Mouse (Mus musculus) lung, embryonic 15.5 days (tissue): ENCODE measurements at regions not wholly inside any gene's neighbourhood (a gene's known extent, or its start where the extent isn't known, plus 50 kb on each side); places are given as distances from the start of the nearest gene placed in this dataset.

Source experiments
- ATAC-seq: fragments of 200-750 bp; cut with Nextera tagmentation; 2 replicates; pipeline ENCODE4 v1.8.0; 2017; ENCODE audit warnings: moderate number of reproducible peaks, borderline replicate concordance; ENCODE audit not compliant: low FRiP score, low TSS enrichment; ENCODE audit errors: extremely low read depth
- H3K27ac ChIP-seq: fragments of 300-500 bp; sonication (generic); 2 replicates; pipeline ENCODE4 v1.5.1; 2015; ENCODE audit warnings: moderate library complexity, mild to moderate bottlenecking, inconsistent platforms
- H3K27me3 ChIP-seq: fragments of 300-500 bp; sonication (generic); 2 replicates; pipeline ENCODE4 v1.6.1; 2015; ENCODE audit warnings: inconsistent platforms
- H3K36me3 ChIP-seq: fragments of 300-500 bp; sonication (generic); 2 replicates; pipeline ENCODE4 v1.6.1; 2015; ENCODE audit warnings: inconsistent platforms
- H3K4me1 ChIP-seq: fragments of 300-500 bp; sonication (generic); 2 replicates; pipeline ENCODE4 v1.6.1; 2015; ENCODE audit warnings: inconsistent platforms
- H3K4me2 ChIP-seq: fragments of 300-500 bp; sonication (generic); 2 replicates; pipeline ENCODE4 v1.6.1; 2015; ENCODE audit warnings: inconsistent platforms, mild to moderate bottlenecking, moderate library complexity
- H3K4me3 ChIP-seq: fragments of 300-500 bp; sonication (generic); 2 replicates; pipeline ENCODE4 v1.5.1; 2015; ENCODE audit warnings: mild to moderate bottlenecking, inconsistent platforms
- H3K9ac ChIP-seq: fragments of 300-500 bp; sonication (generic); 2 replicates; pipeline ENCODE4 v1.6.1; 2015; ENCODE audit warnings: inconsistent platforms
- H3K9me3 ChIP-seq: fragments of 300-500 bp; sonication (generic); 2 replicates; pipeline ENCODE4 v1.6.1; 2016; ENCODE audit warnings: inconsistent platforms
- WGBS: fragments of 180-500 bp; shearing (Covaris S2); methylation state at CpG from one replicate; pipeline ENCODE4 v1.1.7; 2015; 5-methylcytosine and 5-hydroxymethylcytosine counted together

DNA sequence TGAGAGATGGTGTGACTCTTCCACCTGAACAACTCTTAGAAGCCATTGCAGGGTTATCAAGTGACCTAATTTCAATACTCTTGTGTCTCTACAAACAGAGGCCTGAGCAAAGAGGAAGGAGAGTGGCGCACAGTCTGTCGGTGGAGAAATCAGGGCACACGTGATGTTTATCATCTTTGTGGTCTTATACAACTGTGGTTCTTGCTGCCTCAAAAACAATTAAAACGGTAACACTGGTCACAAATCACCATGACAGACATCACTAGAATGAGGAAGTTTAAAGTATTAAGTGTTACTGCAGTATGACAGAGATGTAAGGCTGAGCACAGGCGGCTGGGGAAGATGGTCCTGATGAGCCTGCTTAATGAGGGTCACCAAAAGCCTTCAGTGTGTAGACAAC lies 73.6 kb downstream of the Sdc1 start:
- whole genome bisulfite sequencing = 48% methylated on average over 5 of the region's 5 CpGs
- Histone ChIP-seq H3K9ac (no peak overlapping the region), H3K36me3 (no peaks in the 10 kb centered on the region), H3K4me2 (no peak overlapping the region), H3K4me3 (no peak overlapping the region), H3K9me3 (no peaks in the 10 kb centered on the region), H3K27ac (no peak overlapping the region), H3K4me1 (peaks cover 14% of the 10 kb centered on the region), H3K27me3 (no peaks in the 10 kb centered on the region)
- no peak for ATAC-seq

GRCm38 (mm10) chr12:8845443-8845842 lies 74.3 kb downstream of the Sdc1 start:
- ATAC-seq = no peak
- Histone ChIP-seq H3K9ac (no peak overlapping the region), H3K4me3 (no peak overlapping the region), H3K27ac (no peak overlapping the region), H3K27me3 (no peaks in the 10 kb centered on the region), H3K36me3 (no peaks in the 10 kb centered on the region), H3K9me3 (no peaks in the 10 kb centered on the region), H3K4me2 (no peak overlapping the region), H3K4me1 (peaks cover 14% of the 10 kb centered on the region)
- WGBS = 85% methylated on average over 8 of the region's 8 CpGs

DNA sequence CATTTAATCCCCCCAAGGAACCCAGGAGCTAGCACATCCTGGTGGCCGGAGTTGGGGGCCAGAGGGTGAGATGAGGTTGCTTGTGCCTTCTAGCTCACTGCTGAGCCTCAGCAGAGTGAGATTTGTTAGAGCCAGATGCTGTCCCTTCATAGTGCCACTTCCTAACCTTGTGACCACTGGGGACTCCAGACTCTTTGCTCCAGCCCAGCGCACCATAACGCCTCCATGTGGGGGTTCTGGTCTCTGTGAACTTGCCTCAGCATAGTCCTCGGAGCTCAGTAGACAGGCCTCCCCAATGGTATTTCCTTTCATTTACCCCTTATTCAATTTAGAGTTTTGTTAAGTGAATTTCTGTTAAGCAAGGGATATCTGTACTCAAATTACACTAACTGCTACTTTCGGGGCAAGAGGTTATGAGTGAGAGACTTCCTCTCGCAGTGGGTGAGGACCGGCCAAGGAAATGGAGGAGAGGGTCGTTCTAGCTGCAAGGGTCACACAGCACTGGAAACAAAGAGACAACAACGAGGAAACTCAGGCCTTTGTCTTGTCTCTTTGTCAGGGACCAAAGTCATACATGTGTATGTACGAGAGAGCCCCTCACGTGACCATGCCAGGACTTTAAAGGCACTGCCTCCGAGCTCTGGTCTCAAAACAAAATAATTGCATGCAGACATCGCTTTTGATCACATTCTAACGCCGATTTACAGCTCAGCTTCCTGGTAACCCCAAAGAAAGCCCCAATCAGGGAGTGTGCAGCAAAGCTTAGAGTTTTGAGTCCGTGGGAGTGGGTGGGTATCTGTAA lies 74.8 kb upstream of the Laptm4a start:
- no peak for ATAC-seq
- Histone ChIP-seq H3K27me3 (no peaks in the 10 kb centered on the region), H3K4me1 (peaks cover 14% of the 10 kb centered on the region), H3K4me3 (no peak overlapping the region), H3K27ac (peak overlapping the region; percentile 37), H3K36me3 (no peaks in the 10 kb centered on the region), H3K4me2 (no peak overlapping the region), H3K9ac (no peak overlapping the region), H3K9me3 (no peaks in the 10 kb centered on the region)
- WGBS = 46% methylated on average over 16 of the region's 16 CpGs

GRCm38 (mm10) chr12:8847227-8847857 lies 74.1 kb upstream of the Laptm4a start:
- Histone ChIP-seq H3K9ac (no peak overlapping the region), H3K36me3 (no peaks in the 10 kb centered on the region), H3K4me2 (no peak overlapping the region), H3K27ac (peak overlapping the region; percentile 37), H3K4me3 (no peak overlapping the region), H3K27me3 (no peaks in the 10 kb centered on the region), H3K9me3 (no peaks in the 10 kb centered on the region), H3K4me1 (peaks cover 14% of the 10 kb centered on the region)
- ATAC-seq = peak; percentile 64; the same call in 1 of the 2 replicates
- 64% methylated on average over 10 of the region's 10 CpGs for WGBS

DNA sequence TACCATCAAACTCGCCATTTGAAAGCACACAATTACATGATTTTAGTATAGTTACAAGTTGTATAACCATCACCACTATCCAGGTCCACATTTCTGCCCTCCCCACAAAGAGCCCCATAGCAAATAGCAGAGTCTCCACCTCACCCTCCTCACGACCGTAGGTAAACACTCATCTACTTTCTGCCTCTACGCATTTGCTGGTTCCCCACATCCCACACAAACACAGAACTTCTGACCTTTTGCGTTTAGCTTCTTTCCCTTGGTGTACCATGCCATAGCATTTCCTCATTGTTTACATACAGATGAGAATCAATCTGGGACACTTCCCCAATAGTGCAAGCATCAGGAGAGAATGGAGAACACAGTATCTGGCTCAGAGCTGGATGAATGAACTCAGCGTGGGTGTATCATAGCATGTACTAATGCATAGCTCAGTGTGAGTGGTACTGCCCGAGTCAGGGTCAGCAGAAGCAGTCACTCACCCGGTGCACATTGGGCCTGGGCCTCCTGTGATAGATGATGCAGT lies 73.5 kb upstream of the Laptm4a start:
- no peak overlapping the region for H3K4me2 ChIP-seq
- no peaks in the 10 kb centered on the region for H3K9me3 ChIP-seq
- 46% methylated on average over 8 of the region's 8 CpGs for WGBS
- H3K9ac ChIP-seq = no peak overlapping the region
- H3K4me3 ChIP-seq = no peak overlapping the region
- H3K27me3 ChIP-seq = no peaks in the 10 kb centered on the region
- H3K4me1 ChIP-seq = peaks cover 14% of the 10 kb centered on the region
- H3K27ac ChIP-seq = peak overlapping the region; percentile 34; the same call in 1 of the 2 replicates
- ATAC-seq = no peak
- no peaks in the 10 kb centered on the region for H3K36me3 ChIP-seq

DNA sequence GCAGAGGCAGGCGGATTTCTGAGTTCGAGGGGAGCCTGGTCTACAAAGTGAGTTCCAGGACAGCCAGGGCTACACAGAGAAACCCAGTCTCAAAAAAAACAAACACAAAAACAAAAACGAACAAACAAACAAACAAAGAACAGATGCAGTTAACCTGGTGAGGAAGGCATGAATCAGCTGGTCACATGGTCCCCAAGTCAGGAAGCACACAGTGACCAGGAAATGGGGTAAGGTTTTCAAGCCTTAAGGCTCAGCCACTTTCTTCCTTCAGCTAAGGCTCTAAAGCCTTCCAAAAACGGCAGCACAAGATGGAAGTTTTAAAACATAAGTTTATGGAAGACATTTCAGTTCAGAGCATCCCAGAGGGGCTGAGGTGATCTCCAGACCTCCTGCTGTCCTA lies 67.6 kb upstream of the Laptm4a start:
- Histone ChIP-seq H3K27me3 (no peaks in the 10 kb centered on the region), H3K36me3 (no peaks in the 10 kb centered on the region), H3K9me3 (no peaks in the 10 kb centered on the region), H3K4me3 (no peak overlapping the region), H3K27ac (no peak overlapping the region), H3K4me2 (no peak overlapping the region), H3K4me1 (peaks cover 6% of the 10 kb centered on the region; the same call in 1 of the 2 replicates), H3K9ac (no peak overlapping the region)
- ATAC-seq = no peak
- 78% methylated on average over 4 of the region's 4 CpGs for WGBS

- Histone ChIP-seq H3K9ac (no peak overlapping the region), H3K4me1 (peaks cover 12% of the 10 kb centered on the region; the same call in 1 of the 2 replicates), H3K27me3 (no peaks in the 10 kb centered on the region), H3K9me3 (no peaks in the 10 kb centered on the region), H3K4me3 (no peak overlapping the region), H3K27ac (no peak overlapping the region), H3K4me2 (no peak overlapping the region), H3K36me3 (no peaks in the 10 kb centered on the region)
- WGBS = 68% methylated on average over 4 of the region's 4 CpGs
- no peak for ATAC-seq
Measured at GRCm38 (mm10) chr12:8854401-8854800, 67.1 kb upstream of the Laptm4a start.

- no peak for ATAC-seq
- Histone ChIP-seq H3K4me1 (peaks cover 12% of the 10 kb centered on the region; the same call in 1 of the 2 replicates), H3K36me3 (no peaks in the 10 kb centered on the region), H3K27me3 (no peaks in the 10 kb centered on the region), H3K4me3 (no peak overlapping the region), H3K27ac (no peak overlapping the region), H3K9ac (no peak overlapping the region), H3K9me3 (no peaks in the 10 kb centered on the region), H3K4me2 (no peak overlapping the region)
- WGBS = 29% methylated on average over 5 of the region's 5 CpGs
Measured at GRCm38 (mm10) chr12:8855119-8855518, 66.3 kb upstream of the Laptm4a start.

DNA sequence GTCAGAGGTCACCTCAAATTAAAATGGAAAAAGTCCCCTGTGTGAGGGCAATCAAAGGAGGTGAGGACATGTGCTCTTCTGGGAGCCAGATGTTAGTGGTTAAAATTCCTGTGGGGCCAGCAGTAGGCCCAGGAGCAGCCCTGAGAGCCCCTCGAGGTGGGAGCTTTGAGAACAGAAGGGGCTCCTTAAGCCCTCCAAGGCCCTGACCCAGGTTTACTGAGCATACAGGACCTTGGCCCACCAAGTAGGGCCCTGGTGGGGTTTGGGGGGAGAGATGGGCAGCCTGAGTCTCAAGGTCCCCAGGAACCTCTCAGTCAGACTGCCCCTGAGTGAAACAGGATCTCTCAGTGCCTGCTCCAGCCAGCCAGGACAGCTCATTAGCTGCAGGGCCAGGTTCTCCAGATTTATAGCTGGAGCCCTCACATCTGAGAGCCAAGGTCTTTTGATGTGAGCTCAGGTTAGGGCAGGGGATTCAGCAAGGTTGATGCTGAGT lies 65.4 kb upstream of the Laptm4a start:
- H3K4me3 ChIP-seq = no peak overlapping the region
- no peak overlapping the region for H3K4me2 ChIP-seq
- ATAC-seq = no peak
- H3K9me3 ChIP-seq = no peaks in the 10 kb centered on the region
- no peaks in the 10 kb centered on the region for H3K27me3 ChIP-seq
- no peak overlapping the region for H3K27ac ChIP-seq
- H3K4me1 ChIP-seq = peaks cover 12% of the 10 kb centered on the region; the same call in 1 of the 2 replicates
- no peaks in the 10 kb centered on the region for H3K36me3 ChIP-seq
- 10% methylated on average over 1 of the region's 1 CpGs for WGBS
- no peak overlapping the region for H3K9ac ChIP-seq

- no peak for ATAC-seq
- Histone ChIP-seq H3K27me3 (no peaks in the 10 kb centered on the region), H3K9me3 (no peaks in the 10 kb centered on the region), H3K4me1 (peaks cover 12% of the 10 kb centered on the region; the same call in 1 of the 2 replicates), H3K4me3 (no peak overlapping the region), H3K9ac (no peak overlapping the region), H3K4me2 (no peak overlapping the region), H3K36me3 (no peaks in the 10 kb centered on the region), H3K27ac (no peak overlapping the region)
- 53% methylated on average over 8 of the region's 8 CpGs for WGBS
Measured at GRCm38 (mm10) chr12:8857308-8857707, 64.2 kb upstream of the Laptm4a start.

DNA sequence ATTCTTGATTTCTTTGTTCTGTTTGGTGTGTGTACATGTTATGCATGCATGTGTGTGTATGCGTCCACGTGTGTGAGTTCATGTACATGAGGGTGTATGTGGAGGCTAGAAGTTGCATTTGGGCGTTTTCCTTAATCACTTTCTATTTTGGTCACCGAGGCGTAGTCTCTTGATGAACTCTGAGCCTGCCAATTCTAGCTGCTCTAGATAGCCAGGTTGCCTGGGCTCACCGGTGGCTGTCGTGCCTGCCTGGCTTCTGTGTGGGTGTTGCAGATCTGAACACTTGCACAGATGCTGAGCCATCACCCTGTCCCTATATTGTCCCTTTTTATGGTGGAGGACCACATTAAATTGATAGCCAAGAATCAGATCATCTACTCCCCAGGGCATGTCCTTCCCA lies 62.7 kb upstream of the Laptm4a start:
- no peak for ATAC-seq
- Histone ChIP-seq H3K36me3 (no peaks in the 10 kb centered on the region), H3K9ac (no peak overlapping the region), H3K27me3 (no peaks in the 10 kb centered on the region), H3K4me1 (peaks cover 12% of the 10 kb centered on the region; the same call in 1 of the 2 replicates), H3K4me3 (no peak overlapping the region), H3K27ac (no peak overlapping the region), H3K4me2 (no peak overlapping the region), H3K9me3 (no peaks in the 10 kb centered on the region)
- WGBS = 74% methylated on average over 7 of the region's 7 CpGs

DNA sequence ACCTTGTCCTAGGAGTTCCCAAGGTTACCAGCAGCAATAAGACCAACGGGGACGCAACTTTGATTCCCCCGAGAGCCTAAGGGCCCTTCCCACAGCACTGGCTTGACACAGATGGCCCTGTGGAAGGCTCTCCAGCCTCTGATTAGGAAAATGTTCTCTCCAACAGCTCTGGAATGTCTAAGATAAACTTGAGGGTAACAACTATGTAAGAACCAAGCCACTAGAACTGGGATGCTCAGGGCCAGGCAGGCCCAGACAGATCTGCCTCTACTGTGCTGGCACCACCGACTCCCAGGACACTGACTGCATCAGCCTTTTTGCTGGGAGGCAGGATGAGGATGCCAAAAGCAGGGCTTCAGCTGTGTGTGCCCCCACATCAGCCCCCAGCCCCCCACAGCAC lies 61.9 kb upstream of the Laptm4a start:
- Histone ChIP-seq H3K4me2 (no peak overlapping the region), H3K27ac (no peak overlapping the region), H3K9me3 (no peaks in the 10 kb centered on the region), H3K27me3 (no peaks in the 10 kb centered on the region), H3K4me3 (no peak overlapping the region), H3K4me1 (peaks cover 12% of the 10 kb centered on the region; the same call in 1 of the 2 replicates), H3K9ac (no peak overlapping the region), H3K36me3 (no peaks in the 10 kb centered on the region)
- no peak for ATAC-seq
- WGBS = 50% methylated on average over 4 of the region's 4 CpGs
